Mouse (Mus musculus) B cell, adult 2 months (primary cell): ENCODE measurements around the gene Pdcd6ip.
"Not testable (repeated sequence)": the region's sequence is repeated elsewhere in the genome, so short reads cannot be mapped to it uniquely, and the experiment has no call there.

Experiments used
- DNase-seq, 2 experiments: peaks; one replicate each; pipeline ENCODE4 v3.0.0; 2022

Gene Pdcd6ip

GRCm38 (mm10) chr9:113707481-113708360 is at the start of gene Pdcd6ip:
Gene Pdcd6ip, minus strand, starts transcription at chr9:113708259.
- peak; percentile 94 to 95 for DNase-seq

GRCm38 (mm10) chr9:113755888-113756719 is 48.0 kb upstream of the Pdcd6ip start:
- no peak for DNase-seq

GRCm38 (mm10) chr9:113749356-113749755 is 41.3 kb upstream of the Pdcd6ip start:
- DNase-seq = no peak

GRCm38 (mm10) chr9:113743291-113743690 is 35.2 kb upstream of the Pdcd6ip start:
- no peak for DNase-seq

- DNase-seq = peak; percentile 23 to 31
Measured at GRCm38 (mm10) chr9:113742361-113742794, 34.3 kb upstream of the Pdcd6ip start.

GRCm38 (mm10) chr9:113741637-113742137 is 33.6 kb upstream of the Pdcd6ip start:
- peak; percentile 69 to 78 for DNase-seq

- DNase-seq = peak; percentile 84 to 88
Measured at GRCm38 (mm10) chr9:113741108-113741636, 33.1 kb upstream of the Pdcd6ip start, which contains the start of gene Clasp2. Gene Clasp2, plus strand, starts transcription at chr9:113741473.

GRCm38 (mm10) chr9:113738941-113739340 is 30.9 kb upstream of the Pdcd6ip start:
- no peak for DNase-seq

- DNase-seq = no peak
Measured at GRCm38 (mm10) chr9:113738021-113738420, 30.0 kb upstream of the Pdcd6ip start.

- no peak for DNase-seq
Measured at GRCm38 (mm10) chr9:113735920-113736319, 27.9 kb upstream of the Pdcd6ip start.

- DNase-seq = no peak
Measured at GRCm38 (mm10) chr9:113731540-113731939, 23.5 kb upstream of the Pdcd6ip start.

- DNase-seq = no peak
Measured at GRCm38 (mm10) chr9:113726991-113727680, 19.1 kb upstream of the Pdcd6ip start.

- no peak for DNase-seq
Measured at GRCm38 (mm10) chr9:113726131-113726530, 18.1 kb upstream of the Pdcd6ip start.

GRCm38 (mm10) chr9:113725609-113726008 is 17.6 kb upstream of the Pdcd6ip start:
- DNase-seq = not testable (repeated sequence)

- no peak for DNase-seq
Measured at GRCm38 (mm10) chr9:113724646-113725045, 16.6 kb upstream of the Pdcd6ip start.

- DNase-seq = peak in 1 of 2 experiments; percentile 21
Measured at GRCm38 (mm10) chr9:113719063-113719462, 11.0 kb upstream of the Pdcd6ip start.

GRCm38 (mm10) chr9:113710871-113711270 is 2.8 kb upstream of the Pdcd6ip start:
- no peak for DNase-seq

- DNase-seq = no peak
Measured at GRCm38 (mm10) chr9:113708361-113709280, 562 bp upstream of the Pdcd6ip start.

GRCm38 (mm10) chr9:113706841-113707240 is 1.2 kb downstream of the Pdcd6ip start:
- no peak for DNase-seq

GRCm38 (mm10) chr9:113706108-113706507 is 2.0 kb downstream of the Pdcd6ip start:
- no peak for DNase-seq
